Mouse (Mus musculus): ENCODE data around the gene Tusc2. TPM values are rescaled to one million over a fixed set of nuclear protein-coding genes. Genes with fewer than 3 reads are reported as not detected.
A peak's percentile ranks its signal among the peaks of the same experiment; 100 is the strongest.
"Not testable (repeated sequence)": the region's sequence is repeated elsewhere in the genome, so short reads cannot be mapped to it uniquely, and the experiment has no call there.

Gene Tusc2
- polyA plus RNA-seq, 1 experiment, result 23.6 TPM

- Histone ChIP-seq H3K4me3 (ENCODE audit: insufficient read depth, low read length) (no peak overlapping the region), H3K27ac (ENCODE audit: insufficient read depth, low read depth, low read length) (peak overlapping the region; percentile 35; the same call in 1 of the 2 replicates), H3K4me1 (ENCODE audit: control insufficient read depth, insufficient read depth, low read length) (peaks cover 43% of the 10 kb centered on the region)
- TF ChIP-seq CTCF (IDR thresholded peaks at IDR 0.05; ENCODE audit: low read depth, low read length) (peak; percentile 66), POLR2A (IDR thresholded peaks at IDR 0.05; ENCODE audit: borderline replicate concordance, low read depth, low read length) (no peak)
These were observed 3.1 kb downstream of the Tusc2 start for GRCm38 (mm10) chr9:107566041-107566709.

- Histone ChIP-seq H3K4me1 (ENCODE audit: control insufficient read depth, insufficient read depth, low read length) (peaks cover 49% of the 10 kb centered on the region), H3K27ac (ENCODE audit: insufficient read depth, low read depth, low read length) (peak overlapping the region; percentile 35), H3K4me3 (ENCODE audit: insufficient read depth, low read length) (no peak overlapping the region)
- TF ChIP-seq CTCF (IDR thresholded peaks at IDR 0.05; ENCODE audit: low read depth, low read length) (no peak), POLR2A (IDR thresholded peaks at IDR 0.05; ENCODE audit: borderline replicate concordance, low read depth, low read length) (no peak)
These were observed 3.8 kb downstream of the Tusc2 start for GRCm38 (mm10) chr9:107566855-107567254.

GRCm38 (mm10) chr9:107567702-107568319 lies 4.8 kb downstream of the Tusc2 start, which contains the start of gene Hyal2:
Gene Hyal2 (plus strand): TSS chr9:107567945.
- peaks cover 51% of the 10 kb centered on the region for H3K4me1 ChIP-seq (ENCODE audit: control insufficient read depth, insufficient read depth, low read length)
- peak within 1 kb of the TSS; percentile 76 for H3K27ac ChIP-seq (ENCODE audit: insufficient read depth, low read depth, low read length)
- TF ChIP-seq POLR2A (IDR thresholded peaks at IDR 0.05; ENCODE audit: borderline replicate concordance, low read depth, low read length), result no peak
- TF ChIP-seq CTCF (IDR thresholded peaks at IDR 0.05; ENCODE audit: low read depth, low read length), result no peak
- H3K4me3 ChIP-seq (ENCODE audit: insufficient read depth, low read length), result peak within 1 kb of the TSS; percentile 85

GRCm38 (mm10) chr9:107568331-107569261 lies 5.5 kb downstream of the Tusc2 start:
- Histone ChIP-seq H3K4me3 (ENCODE audit: insufficient read depth, low read length) (peak overlapping the region; percentile 85), H3K27ac (ENCODE audit: insufficient read depth, low read depth, low read length) (peak overlapping the region; percentile 76), H3K4me1 (ENCODE audit: control insufficient read depth, insufficient read depth, low read length) (peaks cover 56% of the 10 kb centered on the region)
- TF ChIP-seq POLR2A (IDR thresholded peaks at IDR 0.05; ENCODE audit: borderline replicate concordance, low read depth, low read length) (no peak), CTCF (IDR thresholded peaks at IDR 0.05; ENCODE audit: low read depth, low read length) (no peak)

GRCm38 (mm10) chr9:107569270-107569669 lies 6.2 kb downstream of the Tusc2 start:
- H3K4me1 ChIP-seq (ENCODE audit: control insufficient read depth, insufficient read depth, low read length), result peaks cover 54% of the 10 kb centered on the region
- peak overlapping the region; percentile 85 for H3K4me3 ChIP-seq (ENCODE audit: insufficient read depth, low read length)
- no peak for TF ChIP-seq CTCF (IDR thresholded peaks at IDR 0.05; ENCODE audit: low read depth, low read length)
- TF ChIP-seq POLR2A (IDR thresholded peaks at IDR 0.05; ENCODE audit: borderline replicate concordance, low read depth, low read length), result no peak
- peak overlapping the region; percentile 46 for H3K27ac ChIP-seq (ENCODE audit: insufficient read depth, low read depth, low read length)

- TF ChIP-seq POLR2A (IDR thresholded peaks at IDR 0.05; ENCODE audit: borderline replicate concordance, low read depth, low read length) (no peak), CTCF (IDR thresholded peaks at IDR 0.05; ENCODE audit: low read depth, low read length) (no peak)
- peak overlapping the region; percentile 85 for H3K4me3 ChIP-seq (ENCODE audit: insufficient read depth, low read length)
- H3K4me1 ChIP-seq (ENCODE audit: control insufficient read depth, insufficient read depth, low read length), result peaks cover 60% of the 10 kb centered on the region
- no peak overlapping the region for H3K27ac ChIP-seq (ENCODE audit: insufficient read depth, low read depth, low read length)
These were observed 7.0 kb downstream of the Tusc2 start for GRCm38 (mm10) chr9:107570016-107570415.

GRCm38 (mm10) chr9:107570845-107571244 lies 7.8 kb downstream of the Tusc2 start:
- peaks cover 56% of the 10 kb centered on the region for H3K4me1 ChIP-seq (ENCODE audit: control insufficient read depth, insufficient read depth, low read length)
- TF ChIP-seq POLR2A (IDR thresholded peaks at IDR 0.05; ENCODE audit: borderline replicate concordance, low read depth, low read length) (no peak), CTCF (IDR thresholded peaks at IDR 0.05; ENCODE audit: low read depth, low read length) (no peak)
- no peak overlapping the region for H3K4me3 ChIP-seq (ENCODE audit: insufficient read depth, low read length)
- no peak overlapping the region for H3K27ac ChIP-seq (ENCODE audit: insufficient read depth, low read depth, low read length)

- Histone ChIP-seq H3K4me1 (ENCODE audit: control insufficient read depth, insufficient read depth, low read length) (peaks cover 49% of the 10 kb centered on the region), H3K27ac (ENCODE audit: insufficient read depth, low read depth, low read length) (no peak overlapping the region), H3K4me3 (ENCODE audit: insufficient read depth, low read length) (no peak overlapping the region)
- TF ChIP-seq CTCF (IDR thresholded peaks at IDR 0.05; ENCODE audit: low read depth, low read length) (no peak), POLR2A (IDR thresholded peaks at IDR 0.05; ENCODE audit: borderline replicate concordance, low read depth, low read length) (no peak)
These were observed 8.7 kb downstream of the Tusc2 start for GRCm38 (mm10) chr9:107571534-107572326.

- Histone ChIP-seq H3K4me1 (ENCODE audit: control insufficient read depth, insufficient read depth, low read length) (peaks cover 43% of the 10 kb centered on the region), H3K4me3 (ENCODE audit: insufficient read depth, low read length) (no peak overlapping the region), H3K27ac (ENCODE audit: insufficient read depth, low read depth, low read length) (no peak overlapping the region)
- TF ChIP-seq CTCF (IDR thresholded peaks at IDR 0.05; ENCODE audit: low read depth, low read length), result no peak
- no peak for TF ChIP-seq POLR2A (IDR thresholded peaks at IDR 0.05; ENCODE audit: borderline replicate concordance, low read depth, low read length)
These were observed 9.2 kb downstream of the Tusc2 start for GRCm38 (mm10) chr9:107572327-107572662.

GRCm38 (mm10) chr9:107573774-107574173 lies 10.7 kb downstream of the Tusc2 start:
- H3K4me3 ChIP-seq (ENCODE audit: insufficient read depth, low read length), result not testable (repeated sequence)
- peaks cover 41% of the 10 kb centered on the region for H3K4me1 ChIP-seq (ENCODE audit: control insufficient read depth, insufficient read depth, low read length)

More at GRCm38 (mm10) chr9:107573774-107574173, 10.7 kb downstream of the Tusc2 start:
- H3K27ac ChIP-seq (ENCODE audit: insufficient read depth, low read depth, low read length), result not testable (repeated sequence)
